Mouse (Mus musculus): ENCODE results near the gene Vmn1r112. TPM values are rescaled to one million over a fixed set of nuclear protein-coding genes. Genes with fewer than 3 reads are reported as not detected.
"Not testable (repeated sequence)": the region's sequence is repeated elsewhere in the genome, so short reads cannot be mapped to it uniquely, and the experiment has no call there.

Gene Vmn1r112
- total RNA-seq (2021), result not detected

GRCm38 (mm10) chr7:20770885-20771284, at the start of gene Vmn1r112:
Vmn1r112 (plus strand) TSS chr7:20771185.
- DNase-seq; intact Hi-C loops (cut with DNase I): not testable (repeated sequence)

- DNase-seq; intact Hi-C loops (cut with DNase I): not testable (repeated sequence)
Observed at GRCm38 (mm10) chr7:20730524-20730923, 40.5 kb upstream of the Vmn1r112 start, which contains the start of gene Gm10668. Gm10668 (minus strand) TSS chr7:20730624.

GRCm38 (mm10) chr7:20786985-20787384, 16.0 kb downstream of the Vmn1r112 start, which contains the start of gene Vmn1r113:
Vmn1r113 (plus strand) TSS chr7:20787285.
- intact Hi-C loops (cut with DNase I); DNase-seq: not testable (repeated sequence)

- DNase-seq; intact Hi-C loops (cut with DNase I): not testable (repeated sequence)
Observed at GRCm38 (mm10) chr7:20812086-20812485, 41.1 kb downstream of the Vmn1r112 start, which contains the start of gene Vmn1r114. Vmn1r114 (minus strand) TSS chr7:20812186.

Other genes starting within 250 kb of the Vmn1r112 start
- gene Vmn1r104, start 237.3 kb upstream of the Vmn1r112 start, total RNA-seq (2021), result not detected
- gene Gm5726, start 225.4 kb upstream of the Vmn1r112 start, total RNA-seq (2021), result not detected
- gene Gm4141, start 194.9 kb upstream of the Vmn1r112 start, total RNA-seq (2021), result not detected
- not detected for gene Gm4513, start 172.2 kb upstream of the Vmn1r112 start, total RNA-seq (2021)
- gene Vmn1r107, start 102.3 kb upstream of the Vmn1r112 start, total RNA-seq (2021), result not detected
- gene Vmn1r111, start 68.0 kb upstream of the Vmn1r112 start, total RNA-seq (2021), result not detected
- gene Gm10668, start 40.6 kb upstream of the Vmn1r112 start, total RNA-seq (2021), result not detected
- gene Vmn1r113, start 16.1 kb downstream of the Vmn1r112 start, total RNA-seq (2021), result not detected
- not detected for gene Vmn1r114, start 41.0 kb downstream of the Vmn1r112 start, total RNA-seq (2021)
- not detected for gene Vmn1r115, start 73.8 kb downstream of the Vmn1r112 start, total RNA-seq (2021)
- gene Vmn1r116, start 101.1 kb downstream of the Vmn1r112 start, total RNA-seq (2021), result not detected
- gene Vmn1r117, start 112.9 kb downstream of the Vmn1r112 start, total RNA-seq (2021), result not detected
- not detected for gene Vmn1r118, start 141.2 kb downstream of the Vmn1r112 start, total RNA-seq (2021)
- not detected for gene Vmn1r119, start 241.3 kb downstream of the Vmn1r112 start, total RNA-seq (2021)

Measured in heart, postnatal 10 days (tissue).